Mouse (Mus musculus): ENCODE results near the gene Kcnd1.

The Kcnd1 gene

DNA sequence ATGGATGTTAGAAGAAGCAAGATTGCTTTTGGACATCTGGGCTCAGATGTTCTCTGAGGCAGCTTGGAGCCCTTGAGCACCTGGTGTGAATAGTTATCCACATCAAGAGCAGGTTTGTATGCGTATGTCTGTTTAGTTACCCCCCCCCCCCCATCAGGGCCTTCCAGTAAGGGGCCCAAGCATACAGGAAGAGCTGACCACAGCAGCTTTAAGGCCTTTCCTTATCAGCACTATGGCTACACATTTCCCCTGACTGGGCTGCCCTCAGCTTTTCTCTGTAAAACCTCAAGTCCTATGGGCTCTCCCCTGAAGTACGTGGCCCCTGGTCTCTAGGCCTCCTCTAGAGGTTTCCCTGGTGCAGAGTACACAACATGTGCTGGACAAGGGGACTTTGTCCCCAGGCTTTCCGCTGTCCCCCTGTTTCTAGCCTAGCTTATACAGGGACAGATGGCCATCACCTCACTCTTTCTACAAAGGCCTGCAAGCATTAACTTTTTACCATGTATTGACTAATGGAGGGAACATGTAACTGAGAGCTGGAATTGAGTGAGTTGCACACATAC, 37.2 kb downstream of the Kcnd1 start:
- no peak for DNase-seq (ENCODE audit: low spot score)

DNA sequence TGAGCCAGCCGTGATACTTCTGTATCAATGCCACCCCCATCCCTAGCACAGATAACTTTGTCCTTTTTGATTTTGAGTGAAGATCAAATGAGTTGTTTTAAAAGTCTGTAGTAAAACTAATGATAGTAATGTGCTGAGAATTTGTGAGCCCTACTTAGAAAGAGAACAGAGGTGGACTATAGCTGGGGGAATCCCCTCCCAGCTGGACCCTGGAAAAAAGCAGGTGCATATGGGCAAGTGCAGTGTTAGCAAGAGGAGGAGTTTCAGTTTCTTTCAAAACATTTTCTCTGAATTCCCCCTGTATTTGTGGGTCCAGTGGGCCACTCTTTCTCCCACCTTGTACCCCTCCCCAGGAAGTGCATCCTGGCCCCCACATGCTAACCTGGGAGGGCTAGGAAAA, 41.1 kb downstream of the Kcnd1 start:
- DNase-seq (ENCODE audit: low spot score), result no peak

DNA sequence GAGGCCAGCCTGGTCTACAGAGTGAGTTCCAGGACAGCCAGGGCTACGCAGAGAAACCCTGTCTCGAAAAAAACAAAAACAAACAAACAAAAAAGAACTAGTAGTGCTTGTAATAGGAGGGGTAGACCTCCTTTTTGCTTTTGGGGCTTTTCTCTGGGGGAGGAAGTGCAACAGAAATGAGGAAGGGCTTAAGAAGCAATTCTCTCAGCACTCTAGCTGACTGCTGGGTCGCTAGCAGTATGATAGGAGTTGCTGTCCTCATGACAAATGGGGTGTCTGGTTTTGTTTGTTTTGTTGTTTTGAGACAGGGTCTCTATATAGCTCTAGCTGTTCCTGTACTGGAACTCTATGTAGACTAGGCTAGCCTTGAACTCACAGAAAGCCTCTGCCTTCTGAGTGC, 42.5 kb downstream of the Kcnd1 start:
- DNase-seq (ENCODE audit: low spot score), result no peak

DNA sequence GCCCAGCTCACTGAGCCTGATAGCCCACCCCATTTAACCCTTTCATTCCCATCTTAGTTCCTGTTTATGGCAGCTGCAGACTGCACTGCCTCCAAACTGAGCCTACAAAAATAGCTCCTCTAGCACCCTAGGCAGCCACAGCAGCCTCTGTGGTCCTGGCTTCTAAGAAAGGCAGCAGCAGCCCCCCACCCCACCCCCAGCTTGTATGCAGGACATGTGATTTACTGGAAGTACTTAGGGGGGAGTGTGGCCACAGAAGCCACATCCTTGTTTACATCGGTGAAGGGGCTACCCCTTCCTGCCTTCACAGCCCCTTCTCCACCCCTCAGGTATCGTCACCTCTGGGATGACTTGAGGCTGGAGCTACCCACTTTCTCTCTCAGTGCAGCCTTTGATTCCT, 43.3 kb downstream of the Kcnd1 start:
- DNase-seq (ENCODE audit: low spot score), result no peak

DNA sequence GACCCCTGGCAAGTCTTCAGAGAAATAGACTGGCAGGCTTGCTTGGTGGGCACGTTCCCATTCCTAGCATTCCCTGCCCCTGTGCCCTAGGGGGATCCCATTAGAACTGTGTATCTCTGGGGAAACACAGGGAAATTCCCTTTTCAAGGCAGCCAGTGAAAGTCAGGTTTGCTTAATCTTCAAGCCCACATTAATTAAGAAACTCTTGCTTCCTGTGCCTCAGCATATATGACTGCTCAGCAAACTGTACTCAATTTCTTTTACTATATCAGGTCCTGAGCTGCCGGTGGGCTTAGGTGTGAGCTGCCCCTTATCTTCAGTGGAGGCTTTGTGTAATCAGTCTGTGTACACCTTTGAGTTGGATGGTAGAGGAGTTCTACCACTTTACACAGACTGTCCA, 43.7 kb downstream of the Kcnd1 start:
- DNase-seq (ENCODE audit: low spot score), result no peak

DNA sequence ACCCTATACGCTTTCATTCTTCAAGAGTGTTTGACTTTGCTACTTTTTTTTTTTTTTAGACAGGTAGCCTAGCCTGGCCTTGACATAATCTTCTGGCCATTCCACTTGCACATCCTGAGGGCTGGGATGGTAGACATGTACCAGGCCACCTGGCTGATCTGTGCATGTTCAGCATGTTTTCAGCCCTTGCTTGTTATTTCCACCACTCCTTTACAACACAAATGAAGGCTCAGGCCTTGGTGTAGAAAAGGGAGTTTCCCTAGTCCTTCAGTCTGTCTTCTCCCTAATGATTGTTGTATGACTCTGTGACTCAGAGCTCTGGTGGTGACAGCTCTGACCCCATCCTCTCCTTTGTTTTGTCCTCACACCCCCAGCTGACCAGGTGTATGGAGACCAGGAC, 45.1 kb downstream of the Kcnd1 start:
- DNase-seq (ENCODE audit: low spot score), result no peak

DNA sequence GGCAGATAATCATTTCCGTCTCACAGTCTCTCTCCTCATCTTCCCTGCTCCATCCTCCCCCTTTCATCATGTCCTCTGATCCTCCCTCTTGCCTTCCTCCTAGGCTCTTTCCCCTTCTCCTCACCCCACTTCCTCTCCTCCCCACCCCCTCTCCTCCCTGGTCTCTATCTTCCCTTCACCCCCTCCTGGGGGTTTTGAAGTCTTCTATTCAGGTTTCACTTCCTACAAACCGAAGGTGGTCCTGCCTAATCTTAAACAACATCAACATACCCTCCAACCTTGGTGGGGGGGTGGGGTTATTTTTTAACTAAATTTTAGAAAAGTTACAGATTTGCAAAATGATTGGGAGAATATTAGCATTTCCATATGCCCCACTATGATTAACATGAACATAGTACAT, 46.4 kb downstream of the Kcnd1 start:
- no peak for DNase-seq (ENCODE audit: low spot score)

DNA sequence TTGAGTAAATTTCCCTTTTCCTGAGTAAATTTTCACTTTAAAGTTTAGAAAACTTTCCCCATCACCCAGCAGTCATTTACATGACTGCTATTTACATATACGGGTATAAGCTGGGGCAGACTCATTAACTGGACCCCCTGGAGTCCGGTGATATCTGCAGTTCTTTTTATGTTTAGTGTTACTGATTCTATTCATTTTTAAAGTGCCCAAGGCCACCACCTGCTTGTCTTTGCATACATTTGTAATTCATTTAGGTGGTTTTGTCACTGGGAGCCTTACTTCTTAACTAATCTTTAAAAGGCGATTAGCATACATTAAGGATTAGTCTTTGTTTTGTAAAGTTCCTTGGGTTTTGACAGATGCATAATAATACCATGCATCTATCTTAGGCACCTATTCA, 47.7 kb downstream of the Kcnd1 start:
- DNase-seq (ENCODE audit: low spot score), result no peak

DNA sequence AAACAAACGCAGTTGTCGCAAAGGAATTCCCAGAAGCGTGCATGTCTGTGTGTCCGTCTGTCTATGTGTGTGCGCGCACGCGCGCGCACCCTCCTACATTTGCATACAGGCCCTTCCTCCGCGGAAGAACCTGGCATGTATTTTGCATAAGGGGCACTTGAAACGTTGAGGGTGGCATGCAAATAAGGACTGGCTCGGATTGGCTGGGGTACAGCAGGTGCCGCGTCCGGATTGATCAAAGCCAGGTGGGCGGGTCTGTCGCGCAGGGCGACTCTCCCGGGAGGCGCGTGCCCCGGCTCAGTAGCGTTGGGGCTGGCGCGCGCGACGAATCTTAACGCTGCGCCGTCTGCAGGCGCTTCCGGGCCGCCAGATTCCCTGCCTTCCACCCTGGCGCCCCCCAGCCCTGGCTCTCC, 55.9 kb downstream of the Kcnd1 start, which contains the start of gene Pim2:
Gene Pim2, plus strand, starts transcription at position 256 of the 413 bp plus-strand sequence.
- DNase-seq (ENCODE audit: low spot score), result peak; percentile 79

DNA sequence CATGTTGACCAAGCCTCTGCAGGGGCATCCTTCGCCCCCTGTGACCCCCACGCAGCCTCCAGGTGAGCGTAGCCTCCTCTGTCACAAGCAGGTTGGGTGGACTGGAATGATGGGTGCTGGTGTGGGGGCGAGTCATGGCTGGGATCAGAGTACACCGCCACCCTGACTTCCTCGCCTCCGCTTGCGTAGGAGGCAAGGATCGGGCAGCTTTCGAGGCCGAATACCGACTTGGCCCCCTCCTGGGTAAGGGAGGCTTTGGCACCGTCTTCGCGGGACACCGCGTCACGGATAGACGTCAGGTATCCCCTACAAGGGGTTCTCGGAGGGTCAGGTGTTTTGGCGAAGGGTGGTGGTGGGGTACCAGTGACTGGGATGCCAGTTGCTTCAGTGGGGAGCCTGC, 56.4 kb downstream of the Kcnd1 start:
- no peak for DNase-seq (ENCODE audit: low spot score)

DNA sequence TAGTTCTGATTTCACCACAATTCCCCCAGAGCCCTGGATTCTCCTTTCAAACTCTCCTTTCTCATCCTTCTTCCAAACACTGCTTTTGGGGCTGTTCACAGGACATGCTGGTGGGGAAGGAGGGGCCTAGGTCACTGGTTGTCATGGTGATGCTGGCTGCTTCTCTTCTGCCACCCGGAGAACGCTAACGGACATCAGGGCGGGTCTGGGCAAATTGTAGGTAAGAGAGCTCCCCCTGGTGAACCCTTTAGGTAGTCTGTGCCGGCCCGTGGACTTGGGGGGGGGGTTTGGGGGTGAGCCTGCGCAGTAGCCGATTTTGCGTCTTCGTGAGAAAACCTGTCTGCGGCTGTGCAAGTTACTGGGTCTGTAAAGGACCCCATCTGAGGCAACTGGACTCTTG, 57.7 kb downstream of the Kcnd1 start:
- DNase-seq (ENCODE audit: low spot score), result peak; percentile 62

DNA sequence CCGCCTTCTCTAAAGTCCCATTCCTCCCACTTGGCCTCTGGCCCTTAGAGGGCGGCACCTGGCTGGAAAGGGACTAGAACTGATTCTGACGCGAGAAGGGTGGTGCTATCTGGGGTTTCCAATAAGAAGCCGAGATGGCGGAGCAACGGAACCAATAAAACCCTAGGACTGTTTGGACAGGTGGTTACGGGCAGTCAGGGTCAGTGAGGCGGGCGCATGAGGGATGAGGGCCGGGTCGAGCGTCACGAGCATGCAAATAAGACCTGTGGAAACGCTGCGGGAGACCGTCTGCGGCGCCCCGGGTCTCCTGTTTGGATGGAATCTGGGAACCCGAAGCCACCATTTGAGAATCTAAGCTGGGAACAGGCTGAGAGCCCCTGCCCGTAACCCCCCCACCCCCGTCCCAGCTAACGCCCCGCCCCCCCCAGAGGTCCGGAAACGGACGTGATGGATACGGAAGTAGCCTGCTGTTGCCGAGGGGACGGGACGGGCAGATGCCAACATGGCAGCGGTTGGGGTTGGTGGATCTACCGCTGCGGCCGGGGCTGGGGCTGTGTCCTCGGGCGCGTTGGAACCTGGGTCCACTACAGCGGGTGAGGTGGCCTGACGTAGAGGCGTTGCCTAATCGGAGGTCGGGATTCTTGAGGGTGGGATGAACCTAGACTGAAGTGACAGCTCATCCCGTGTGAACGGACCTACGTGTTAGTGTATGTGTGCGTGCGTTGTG, 61.9 kb downstream of the Kcnd1 start, which contains the start of gene Slc35a2:
Gene Slc35a2, plus strand, starts transcription at position 188 of the 727 bp plus-strand sequence.
- peak; percentile 88 for DNase-seq (ENCODE audit: low spot score)
